Mouse (Mus musculus) intestine, postnatal 0 days (tissue): Measurements from ENCODE around the gene Iqcf6. TPM values are rescaled to one million over a fixed set of nuclear protein-coding genes. Genes with fewer than 3 reads are reported as not detected.
A peak's percentile ranks its signal among the peaks of the same experiment; 100 is the strongest.

Experiments used
- ATAC-seq: fragments of 200-750 bp; cut with Nextera tagmentation; 2 replicates; pipeline ENCODE4 v1.8.0; 2017; ENCODE audit warnings: mild to moderate bottlenecking, moderate TSS enrichment, moderate library complexity
- H3K27ac ChIP-seq: fragments of 300-500 bp; sonication (generic); 2 replicates; pipeline ENCODE4 v1.5.1; 2014; ENCODE audit warnings: mild to moderate bottlenecking, low read depth, low read length, moderate library complexity
- H3K27me3 ChIP-seq: fragments of 300-500 bp; sonication (generic); replicated peaks from 2 replicates; pipeline ENCODE4 v1.6.1; 2014; ENCODE audit warnings: low read length, mixed read lengths; ENCODE audit not compliant: control insufficient read depth, insufficient read depth
- H3K36me3 ChIP-seq: fragments of 300-500 bp; sonication (generic); 2 replicates; pipeline ENCODE4 v1.6.1; 2014; ENCODE audit warnings: mild to moderate bottlenecking, moderate library complexity; ENCODE audit not compliant: control insufficient read depth, insufficient read depth
- H3K4me1 ChIP-seq: fragments of 300-500 bp; sonication (generic); replicated peaks from 2 replicates; pipeline ENCODE4 v1.6.1; 2014; ENCODE audit warnings: antibody characterized with exemption, low read length, mixed read lengths; ENCODE audit not compliant: control insufficient read depth, insufficient read depth
- H3K4me2 ChIP-seq: fragments of 300-500 bp; sonication (generic); replicated peaks from 2 replicates; pipeline ENCODE4 v1.6.1; 2014; ENCODE audit warnings: low read depth, mild to moderate bottlenecking, moderate library complexity
- H3K4me3 ChIP-seq: fragments of 300-500 bp; sonication (generic); 2 replicates; pipeline ENCODE4 v1.5.1; 2014; ENCODE audit warnings: low read depth, low read length
- H3K9ac ChIP-seq: fragments of 300-500 bp; sonication (generic); 2 replicates; pipeline ENCODE4 v1.6.1; 2014; ENCODE audit warnings: mild to moderate bottlenecking, low read depth, low read length
- H3K9me3 ChIP-seq: fragments of 300-500 bp; sonication (generic); 2 replicates; pipeline ENCODE4 v1.6.1; 2016; ENCODE audit warnings: mixed run types; ENCODE audit not compliant: control insufficient read depth
- CTCF ChIP-seq: sonication (generic); IDR thresholded peaks from 2 replicates; pipeline ENCODE4 v1.5.1; 2016; ENCODE audit warnings: low read depth, mild to moderate bottlenecking, control low read depth, antibody characterized with exemption, moderate library complexity
- WGBS: fragments of 180-500 bp; shearing (Covaris S2); extraction: QIAGEN DNeasy Blood & Tissue Kit; methylation state at CpG from one replicate; pipeline ENCODE4 v1.1.7; 2014; 5-methylcytosine and 5-hydroxymethylcytosine counted together
- polyA plus RNA-seq: library from polyadenylated mRNA; unstranded; fragments of >200 nt; fragmentation: Nextera tagmentation; extraction: Ambion mirVana; gene quantifications from 2 replicates; pipeline ENCODE4 v1.2.1, GENCODE M21; 2015

Iqcf6 gene
- polyA plus RNA-seq, 1 experiment from 2014 or later: not detected

GRCm38 (mm10) chr9:106663200-106663599 is 36.8 kb downstream of the Iqcf6 start:
- Histone ChIP-seq H3K36me3 (peaks cover 70% of the 10 kb centered on the region), H3K9ac (no peak overlapping the region), H3K4me2 (no peak overlapping the region), H3K27me3 (no peaks in the 10 kb centered on the region), H3K4me1 (no peaks in the 10 kb centered on the region), H3K27ac (no peak overlapping the region), H3K4me3 (no peak overlapping the region), H3K9me3 (no peaks in the 10 kb centered on the region)
- WGBS: 76% methylated on average over 6 of the region's 6 CpGs
- no peak for ATAC-seq
- TF ChIP-seq CTCF: no peak

DNA sequence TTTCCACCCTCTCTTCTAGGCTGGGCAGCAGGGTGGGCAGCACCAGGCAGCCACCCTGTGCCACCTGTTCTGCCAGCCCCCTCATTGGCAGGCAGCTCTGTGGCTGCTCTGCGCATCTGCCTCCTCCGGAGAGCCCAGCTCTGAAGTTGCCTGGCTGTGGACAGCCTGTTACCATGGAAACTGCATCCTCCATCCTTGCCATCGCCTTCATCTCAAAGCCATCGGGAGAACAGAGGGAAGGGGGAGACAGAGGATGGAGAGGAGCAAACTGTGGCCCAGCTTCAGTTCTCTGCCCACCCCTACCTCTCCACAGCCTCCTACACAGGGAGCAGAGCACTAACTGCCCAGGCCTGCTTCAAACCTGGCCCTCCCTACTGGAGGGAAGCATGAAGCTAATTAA is 38.1 kb downstream of the Iqcf6 start:
- no peak for ATAC-seq
- Histone ChIP-seq H3K27me3 (no peaks in the 10 kb centered on the region), H3K27ac (no peak overlapping the region), H3K4me3 (no peak overlapping the region), H3K4me2 (no peak overlapping the region), H3K36me3 (peaks cover 67% of the 10 kb centered on the region), H3K4me1 (no peaks in the 10 kb centered on the region), H3K9ac (no peak overlapping the region), H3K9me3 (no peaks in the 10 kb centered on the region)
- 82% methylated on average over 4 of the region's 4 CpGs for WGBS
- no peak for TF ChIP-seq CTCF

GRCm38 (mm10) chr9:106664856-106665255 is 38.5 kb downstream of the Iqcf6 start:
- Histone ChIP-seq H3K4me2 (no peak overlapping the region), H3K27me3 (no peaks in the 10 kb centered on the region), H3K4me1 (no peaks in the 10 kb centered on the region), H3K9ac (no peak overlapping the region), H3K9me3 (no peaks in the 10 kb centered on the region), H3K27ac (no peak overlapping the region), H3K36me3 (peaks cover 67% of the 10 kb centered on the region), H3K4me3 (no peak overlapping the region)
- ATAC-seq: no peak
- 89% methylated on average over 6 of the region's 6 CpGs for WGBS
- TF ChIP-seq CTCF: no peak

DNA sequence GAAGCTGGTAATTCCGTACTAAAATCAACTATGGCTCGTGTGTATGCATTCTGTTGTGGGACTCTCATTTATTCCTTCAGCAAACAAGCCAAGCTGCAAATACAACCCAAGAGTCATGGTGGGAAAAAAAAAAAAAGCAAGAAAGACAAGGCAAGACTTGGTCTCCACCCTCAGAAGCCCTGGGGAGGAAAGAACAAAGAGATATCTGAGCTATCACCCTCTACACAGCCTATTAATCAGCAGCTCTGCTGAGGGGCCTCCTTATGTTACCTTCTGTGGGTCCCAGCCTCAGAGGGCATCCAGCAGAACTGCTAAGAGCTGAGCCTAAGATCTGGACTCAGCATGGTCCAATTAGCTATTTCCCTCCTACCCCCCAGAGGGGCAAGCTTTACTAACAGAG is 47.5 kb downstream of the Iqcf6 start:
- H3K27ac ChIP-seq: no peak overlapping the region
- peaks cover 50% of the 10 kb centered on the region for H3K36me3 ChIP-seq
- 90% methylated on average over 2 of the region's 2 CpGs for WGBS
- H3K27me3 ChIP-seq: no peaks in the 10 kb centered on the region
- H3K9ac ChIP-seq: no peak overlapping the region
- no peak for ATAC-seq
- no peak overlapping the region for H3K4me2 ChIP-seq
- H3K9me3 ChIP-seq: no peaks in the 10 kb centered on the region
- no peaks in the 10 kb centered on the region for H3K4me1 ChIP-seq
- no peak for TF ChIP-seq CTCF
- H3K4me3 ChIP-seq: no peak overlapping the region

DNA sequence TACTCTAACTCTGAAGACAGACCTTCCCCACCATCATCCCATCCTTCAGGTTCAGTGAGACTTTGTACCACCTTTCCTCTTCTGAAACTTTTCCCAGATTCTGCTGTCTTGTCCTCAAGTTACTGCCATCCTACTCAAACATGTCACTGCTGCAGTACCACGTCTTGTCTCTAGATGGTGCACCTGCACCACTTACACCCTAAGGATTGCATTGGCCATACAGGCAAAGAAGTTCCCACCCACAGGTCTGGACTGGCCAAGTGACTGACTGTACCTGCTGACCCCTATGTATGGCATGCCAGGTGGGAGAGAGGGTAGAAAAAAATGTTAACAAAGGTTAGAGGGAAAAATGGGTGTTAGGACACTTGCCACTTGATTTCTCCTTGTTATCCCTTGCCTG is 49.1 kb downstream of the Iqcf6 start:
- Histone ChIP-seq H3K4me3 (no peak overlapping the region), H3K4me1 (no peaks in the 10 kb centered on the region), H3K4me2 (no peak overlapping the region), H3K9me3 (no peaks in the 10 kb centered on the region), H3K27me3 (no peaks in the 10 kb centered on the region), H3K36me3 (peaks cover 49% of the 10 kb centered on the region), H3K9ac (no peak overlapping the region), H3K27ac (no peak overlapping the region)
- WGBS: 0% methylated on average over 1 of the region's 1 CpGs
- peak; percentile 35; the same call in 1 of the 2 replicates for ATAC-seq
- peak; percentile 98 for TF ChIP-seq CTCF

GRCm38 (mm10) chr9:106675965-106676364 is 49.6 kb downstream of the Iqcf6 start:
- Histone ChIP-seq H3K4me3 (no peak overlapping the region), H3K27ac (no peak overlapping the region), H3K9ac (no peak overlapping the region), H3K4me1 (no peaks in the 10 kb centered on the region), H3K9me3 (no peaks in the 10 kb centered on the region), H3K4me2 (no peak overlapping the region), H3K27me3 (no peaks in the 10 kb centered on the region), H3K36me3 (peaks cover 47% of the 10 kb centered on the region)
- 76% methylated on average over 9 of the region's 9 CpGs for WGBS
- no peak for TF ChIP-seq CTCF
- 0 out of 2 replicates have a peak, but pooled peaks have one; percentile 39 for ATAC-seq

GRCm38 (mm10) chr9:106676571-106676970 is 50.2 kb downstream of the Iqcf6 start:
- H3K9me3 ChIP-seq: no peaks in the 10 kb centered on the region
- no peak overlapping the region for H3K4me3 ChIP-seq
- H3K4me2 ChIP-seq: no peak overlapping the region
- H3K4me1 ChIP-seq: no peaks in the 10 kb centered on the region
- no peak overlapping the region for H3K9ac ChIP-seq
- TF ChIP-seq CTCF: no peak
- H3K27ac ChIP-seq: no peak overlapping the region
- no peak for ATAC-seq
- 78% methylated on average over 4 of the region's 4 CpGs for WGBS
- no peaks in the 10 kb centered on the region for H3K27me3 ChIP-seq
- peaks cover 50% of the 10 kb centered on the region for H3K36me3 ChIP-seq

Other genes starting within 250 kb of the Iqcf6 start
- 539 and 575 TPM in 2 replicates for gene Rpl29, start 197.1 kb upstream of the Iqcf6 start, polyA plus RNA-seq
- 42.2 and 43.2 TPM in 2 replicates for gene Acy1, start 188.3 kb upstream of the Iqcf6 start, polyA plus RNA-seq
- 35.9 and 38.1 TPM in 2 replicates for gene Abhd14b, start 179.1 kb upstream of the Iqcf6 start, polyA plus RNA-seq
- gene Abhd14a, start 178.9 kb upstream of the Iqcf6 start, polyA plus RNA-seq: 20.8 and 21.0 TPM in 2 replicates
- 13.8 and 15.7 TPM in 2 replicates for gene Pcbp4, start 173.3 kb upstream of the Iqcf6 start, polyA plus RNA-seq
- gene Gpr62, start 160.6 kb upstream of the Iqcf6 start, polyA plus RNA-seq: 0.17 and 0.26 TPM in 2 replicates
- gene Rrp9, start 150.6 kb upstream of the Iqcf6 start, polyA plus RNA-seq: 17.7 and 19.4 TPM in 2 replicates
- 2.5 and 3.8 TPM in 2 replicates for gene Parp3, start 149.6 kb upstream of the Iqcf6 start, polyA plus RNA-seq
- gene Iqcf1, start 126.6 kb upstream of the Iqcf6 start, polyA plus RNA-seq: not detected in 2 replicates
- gene Iqcf5, start 112.0 kb upstream of the Iqcf6 start, polyA plus RNA-seq: not detected in 2 replicates
- gene Iqcf3, start 65.0 kb upstream of the Iqcf6 start, polyA plus RNA-seq: not detected in 2 replicates
- gene Iqcf4, start 55.6 kb upstream of the Iqcf6 start, polyA plus RNA-seq: not detected in 2 replicates
- not detected in 2 replicates for gene Grm2, start 29.5 kb downstream of the Iqcf6 start, polyA plus RNA-seq
- gene Tex264, start 59.3 kb downstream of the Iqcf6 start, polyA plus RNA-seq: 100 and 109 TPM in 2 replicates
- 1.9 and 3.0 TPM in 2 replicates for gene Rad54l2, start 162.6 kb downstream of the Iqcf6 start, polyA plus RNA-seq
- gene Dcaf1, start 195.3 kb downstream of the Iqcf6 start, polyA plus RNA-seq: 4.8 and 5.2 TPM in 2 replicates